Mouse (Mus musculus) gastrocnemius, postnatal 14 days (tissue): Measurements from ENCODE around the gene Rogdi. TPM values are rescaled to one million over a fixed set of nuclear protein-coding genes. Genes with fewer than 3 reads are reported as not detected.

ENCODE experiments used
- total RNA-seq, 2 experiments: library from RNA; stranded (reverse); gene quantifications; 2 replicates each; pipeline ENCODE4 v1.2.3; 2021

The Rogdi gene
- total RNA-seq, 2 experiments from 2014 or later = 11.1 to 11.3 TPM

Other genes with a start within 250 kb of the Rogdi start
- 10 to 100 TPM; 61.9 to 62.7 TPM for gene Cdip1, start 223.3 kb downstream of the Rogdi start, total RNA-seq
- not detected for gene 4930562C15Rik, start 178.1 kb downstream of the Rogdi start, total RNA-seq
- gene Ubald1, start 133.2 kb downstream of the Rogdi start, total RNA-seq = 10 to 100 TPM; 25.2 to 26.1 TPM
- gene Mgrn1, start 127.3 kb downstream of the Rogdi start, total RNA-seq = 10 to 100 TPM; 46.7 to 51.9 TPM
- gene Nudt16l1, start 74.8 kb downstream of the Rogdi start, total RNA-seq = 10 to 100 TPM; 23.3 to 23.8 TPM
- gene Anks3, start 49.3 kb downstream of the Rogdi start, total RNA-seq = 10 to 100 TPM in 1 of 2 experiments, 1 to 10 TPM in 1; 9.9 to 10.7 TPM
- not detected for gene Sept12, start 15.7 kb downstream of the Rogdi start, total RNA-seq
- gene Smim22, start 6.3 kb downstream of the Rogdi start, total RNA-seq = not detected
- 10 to 100 TPM; 35.6 to 37.2 TPM for gene Glyr1, start 36.3 kb upstream of the Rogdi start, total RNA-seq
- 10 to 100 TPM; 21.2 to 25.5 TPM for gene Ubn1, start 36.5 kb upstream of the Rogdi start, total RNA-seq
- under 1 TPM; 0.27 to 0.43 TPM for gene Ppl, start 118.9 kb upstream of the Rogdi start, total RNA-seq
- 10 to 100 TPM in 1 of 2 experiments, 1 to 10 TPM in 1; 7.4 to 11.3 TPM for gene Sec14l5, start 133.6 kb upstream of the Rogdi start, total RNA-seq
- gene Nagpa, start 190.5 kb upstream of the Rogdi start, total RNA-seq = 1 to 10 TPM; 6.8 to 7.2 TPM
- 1 to 10 TPM; 6.8 to 8.6 TPM for gene AU021092, start 208.7 kb upstream of the Rogdi start, total RNA-seq
- 10 to 100 TPM; 10.2 to 11.2 TPM for gene Alg1, start 220.1 kb upstream of the Rogdi start, total RNA-seq
- 1 to 10 TPM; 8.1 to 9.6 TPM for gene Eef2kmt, start 242.4 kb upstream of the Rogdi start, total RNA-seq